Mouse (Mus musculus) spleen, adult 2 months (tissue): ENCODE measurements around the gene Bpi.

Source experiments
- CTCF ChIP-seq: fragments of 200-500 bp; IDR thresholded peaks from 2 replicates; pipeline ENCODE4 v1.5.1; 2011; ENCODE audit warnings: mild to moderate bottlenecking, inconsistent platforms; ENCODE audit not compliant: insufficient read depth, insufficient read length, insufficient replicate concordance; ENCODE audit errors: extremely low read depth
- POLR2A ChIP-seq: fragments of 200-500 bp; IDR thresholded peaks from 2 replicates; pipeline ENCODE4 v1.6.1; 2011; ENCODE audit warnings: low read depth, low read length, inconsistent platforms

- TF ChIP-seq CTCF, result no peak
- no peak for TF ChIP-seq POLR2A
These were observed 46.0 kb upstream of the Bpi start for GRCm38 (mm10) chr2:158211764-158212471.
